Mouse (Mus musculus) cerebellum, postnatal 25 days (tissue): ENCODE measurements around the gene Zfhx3.

Experiments used
- DNase-seq, 2 experiments: peaks; one replicate each; pipeline ENCODE4 v3.0.0; 2021; ENCODE audit warnings: mixed read lengths in 2 of 2

The Zfhx3 gene

DNA sequence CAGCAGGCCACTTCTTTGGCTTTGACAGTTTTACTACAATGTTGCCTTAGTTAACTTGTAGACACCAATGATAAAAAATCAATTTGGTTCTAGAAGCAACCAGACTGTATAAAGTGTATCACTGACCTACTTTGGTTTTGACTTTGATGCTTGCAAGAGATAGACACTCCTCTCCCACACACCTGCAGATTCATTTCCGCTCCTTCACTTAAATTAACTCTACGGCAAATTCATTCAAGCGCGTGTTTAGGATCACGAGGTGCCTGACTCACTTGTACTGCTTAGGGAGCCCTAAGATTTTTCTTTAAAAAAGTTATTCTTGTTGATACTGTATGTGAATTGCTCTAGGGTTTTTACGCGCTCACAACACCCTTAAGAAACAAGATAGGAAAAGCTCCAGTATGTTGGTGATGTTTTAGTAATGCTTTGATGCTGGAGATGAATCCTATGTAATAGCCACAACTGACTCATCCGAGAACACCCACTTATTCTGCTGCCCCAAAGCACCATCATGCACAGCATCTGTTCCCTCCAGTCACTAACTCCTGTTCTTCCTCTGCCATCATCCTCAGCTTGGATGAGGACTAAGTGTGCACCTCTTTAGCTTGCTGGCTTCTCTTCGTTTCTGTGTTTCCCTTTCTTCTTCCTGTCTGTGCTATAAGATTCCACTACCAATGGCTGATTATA lies 1031.3 kb downstream of the Zfhx3 start:
- DNase-seq: no peak

DNA sequence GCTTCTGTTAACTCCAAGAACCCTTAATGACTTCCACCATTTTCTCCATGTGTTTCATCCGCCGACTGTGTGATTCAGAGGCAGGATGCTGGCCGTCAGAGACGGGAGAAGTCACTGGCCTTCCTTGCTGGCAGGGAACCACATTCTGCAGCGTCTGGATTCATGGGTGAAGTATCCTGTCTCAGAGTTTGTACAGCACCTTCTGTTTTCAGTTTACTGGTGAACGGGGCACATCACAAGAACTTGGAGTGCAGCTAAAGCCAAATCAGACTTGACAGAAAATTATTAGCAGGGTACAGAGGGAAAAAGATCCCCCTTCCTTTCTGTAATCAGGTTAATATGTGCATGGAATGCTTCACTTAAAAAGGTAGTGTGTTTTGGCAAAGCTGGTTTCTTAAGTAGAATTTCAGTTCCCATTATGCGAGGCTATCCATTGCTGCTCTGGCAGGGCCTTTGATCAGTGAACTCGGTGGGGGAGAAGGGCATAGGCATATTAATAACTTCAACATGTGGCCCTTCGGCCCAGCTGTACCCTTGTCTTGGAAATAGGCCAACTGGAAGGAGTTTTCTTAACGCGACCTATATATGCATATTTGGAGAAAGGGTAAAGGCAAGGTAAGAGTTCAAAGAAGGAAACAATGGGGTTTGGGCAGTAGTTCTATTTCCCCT lies 1035.4 kb downstream of the Zfhx3 start:
- DNase-seq: no peak

DNA sequence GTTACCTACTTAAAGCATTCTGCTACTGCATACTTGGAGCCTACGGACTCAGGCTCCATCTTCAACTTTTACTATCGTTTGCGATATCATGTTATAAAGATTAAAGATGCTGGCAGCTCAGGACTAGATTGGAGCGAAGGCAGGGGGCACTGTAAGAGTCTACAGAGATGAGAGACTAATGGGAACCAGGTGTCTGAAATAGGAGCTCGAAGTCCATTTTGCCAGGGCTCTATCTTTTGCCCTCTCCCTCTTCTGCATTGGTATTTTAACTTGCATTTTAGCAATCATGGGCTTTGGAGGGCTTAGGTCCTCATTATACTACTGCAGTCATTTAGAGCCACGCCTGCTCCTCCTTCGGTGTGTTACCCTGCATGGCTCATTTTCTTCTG lies 1035.9 kb downstream of the Zfhx3 start:
- DNase-seq: no peak

DNA sequence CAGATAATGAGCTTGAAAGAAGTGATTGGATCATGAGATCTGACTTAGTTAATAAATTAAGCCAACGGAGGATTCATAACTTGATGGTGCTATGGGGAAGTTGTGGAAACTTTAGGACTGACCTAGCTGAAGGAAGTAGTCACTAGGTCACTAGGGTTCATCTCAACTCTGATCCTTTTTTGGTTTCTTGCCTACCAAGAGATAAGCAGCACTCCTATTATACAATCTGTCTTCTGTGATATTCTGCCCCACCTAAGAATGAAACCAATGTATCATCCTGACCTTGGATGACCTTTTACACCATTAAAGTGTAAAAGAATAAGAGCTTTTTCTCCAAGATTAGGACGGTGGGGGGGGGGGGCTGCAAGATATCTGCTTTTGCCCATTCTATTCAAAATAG lies 1042.5 kb downstream of the Zfhx3 start:
- no peak for DNase-seq

DNA sequence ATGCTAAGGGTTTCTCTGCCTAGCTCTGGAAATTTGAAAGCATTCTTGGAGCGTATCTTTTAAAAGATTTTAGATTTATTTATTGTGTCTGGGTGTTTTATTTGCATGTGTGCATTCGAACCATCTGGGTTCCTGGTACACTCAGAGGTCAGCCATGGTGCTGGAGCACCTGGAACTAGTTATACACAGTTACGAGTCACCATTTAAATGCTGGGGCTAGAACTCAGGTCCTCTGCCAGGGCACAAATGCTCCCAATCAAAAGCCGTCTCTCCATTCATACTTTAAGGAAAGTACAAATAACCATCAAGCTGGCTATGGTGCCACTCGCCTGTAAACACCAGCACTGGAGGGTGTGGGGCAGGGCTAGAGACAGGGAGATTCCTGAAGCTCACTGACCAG lies 1047.4 kb downstream of the Zfhx3 start:
- DNase-seq: no peak

DNA sequence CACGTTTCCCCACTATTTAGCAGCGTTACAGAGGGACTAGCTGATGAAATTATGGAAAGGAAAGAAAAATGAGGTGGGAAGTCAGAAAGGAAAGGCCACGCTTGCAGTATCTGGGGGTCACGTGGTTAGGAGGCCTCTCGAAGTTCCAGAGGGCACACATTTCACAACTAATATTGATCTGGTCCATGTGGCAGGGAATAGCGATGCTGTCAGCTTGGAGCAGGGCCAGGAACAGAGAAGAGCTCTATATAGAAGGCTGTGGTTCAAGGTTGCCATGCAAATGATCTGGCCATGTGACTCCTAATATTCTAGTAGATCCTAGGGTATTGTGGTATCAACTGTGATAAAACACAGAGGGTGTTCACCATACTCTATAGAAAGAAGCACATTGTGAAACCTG lies 1048.1 kb downstream of the Zfhx3 start:
- DNase-seq: no peak

DNA sequence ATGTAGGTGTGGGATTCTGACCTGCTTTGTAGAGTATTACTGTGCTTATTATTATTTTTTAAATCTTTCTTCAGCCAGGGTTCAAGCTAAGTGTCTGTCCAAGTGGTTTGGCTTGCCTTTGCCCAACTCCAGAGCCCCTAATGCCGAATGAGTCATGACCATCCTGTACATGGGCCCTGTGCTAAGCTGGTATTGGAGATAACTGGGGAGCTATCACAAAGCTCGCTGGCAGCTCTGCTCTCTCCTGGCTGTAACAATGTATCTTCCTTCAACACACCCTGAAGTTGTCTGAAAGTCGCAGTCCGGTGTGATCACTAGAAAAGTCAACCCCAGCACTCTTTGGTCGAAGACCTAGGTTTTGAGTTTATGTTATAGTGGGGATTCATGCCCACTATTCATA lies 1049.0 kb downstream of the Zfhx3 start:
- no peak for DNase-seq

DNA sequence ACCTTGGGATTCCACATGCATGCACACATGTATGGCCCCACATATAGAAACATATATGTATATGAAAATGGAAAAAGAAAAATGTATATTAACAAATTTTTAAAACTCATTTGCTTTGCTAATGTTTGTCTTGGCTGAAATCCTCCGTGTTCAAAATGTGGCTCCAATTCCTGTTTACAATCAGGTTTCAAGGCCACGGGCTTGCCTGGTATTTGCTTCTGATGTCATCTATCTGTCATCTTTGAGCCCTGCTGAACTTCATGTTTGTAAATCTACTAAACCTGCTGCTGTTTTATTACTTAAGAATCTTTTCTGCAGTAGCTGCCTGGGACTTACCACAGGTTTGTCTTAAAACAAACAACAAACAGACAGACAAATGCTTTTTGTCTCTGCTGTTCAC lies 1051.3 kb downstream of the Zfhx3 start:
- DNase-seq: no peak

DNA sequence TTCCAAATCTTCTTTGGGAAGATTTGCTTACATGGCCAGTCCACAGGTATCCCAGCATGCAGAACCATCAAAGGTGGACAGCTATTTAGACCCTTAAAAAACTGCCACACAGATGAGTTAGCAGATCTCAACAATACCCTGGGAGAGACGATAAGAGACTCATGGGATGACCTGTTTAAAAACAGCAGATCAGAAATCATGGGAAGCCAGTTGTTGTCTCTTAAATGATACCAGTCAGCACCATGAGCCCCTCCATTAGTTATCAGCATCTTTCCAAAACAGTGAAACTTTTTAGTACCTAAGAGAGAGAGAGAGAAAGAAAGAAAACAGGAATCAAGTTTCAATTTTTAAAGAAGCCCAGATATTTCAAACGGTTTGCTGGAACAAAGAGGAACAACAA lies 1051.7 kb downstream of the Zfhx3 start:
- DNase-seq: no peak

DNA sequence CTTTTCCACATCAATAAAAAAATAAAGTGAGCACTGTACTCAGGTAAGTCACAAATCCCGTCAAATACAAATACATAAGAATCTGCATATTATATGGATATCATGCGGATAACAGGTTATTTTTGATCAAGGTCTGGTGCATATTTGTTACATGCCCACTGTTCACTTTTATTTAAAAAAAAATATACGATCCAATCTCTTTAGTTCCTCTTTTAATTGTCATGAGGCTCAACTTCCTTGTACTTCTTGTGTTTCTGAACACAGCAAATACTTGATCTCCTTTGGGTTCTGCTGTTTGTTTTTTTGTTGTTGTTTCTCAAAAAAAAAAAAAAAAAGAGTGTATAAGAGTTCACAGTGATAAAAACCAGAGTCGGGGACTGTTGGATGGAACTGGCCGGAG lies 1052.4 kb downstream of the Zfhx3 start:
- DNase-seq: no peak

DNA sequence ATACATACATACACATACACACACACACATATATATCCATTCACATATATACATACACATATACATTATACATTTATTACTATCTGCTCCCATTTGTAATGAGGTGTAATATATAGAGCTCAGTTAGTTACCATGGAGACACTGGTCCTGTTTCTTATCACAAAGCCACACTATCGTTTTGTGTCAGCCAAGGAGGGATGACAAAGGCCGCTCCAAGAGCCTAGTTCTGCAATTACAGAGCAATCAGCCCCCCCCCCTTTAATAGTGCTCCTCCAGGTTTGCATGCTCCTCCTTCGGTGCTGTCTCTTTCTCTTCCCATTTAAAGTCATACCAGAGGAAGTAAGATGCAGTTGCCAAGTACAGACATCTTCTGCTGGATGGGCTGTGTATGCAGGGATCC lies 1054.9 kb downstream of the Zfhx3 start:
- no peak for DNase-seq

DNA sequence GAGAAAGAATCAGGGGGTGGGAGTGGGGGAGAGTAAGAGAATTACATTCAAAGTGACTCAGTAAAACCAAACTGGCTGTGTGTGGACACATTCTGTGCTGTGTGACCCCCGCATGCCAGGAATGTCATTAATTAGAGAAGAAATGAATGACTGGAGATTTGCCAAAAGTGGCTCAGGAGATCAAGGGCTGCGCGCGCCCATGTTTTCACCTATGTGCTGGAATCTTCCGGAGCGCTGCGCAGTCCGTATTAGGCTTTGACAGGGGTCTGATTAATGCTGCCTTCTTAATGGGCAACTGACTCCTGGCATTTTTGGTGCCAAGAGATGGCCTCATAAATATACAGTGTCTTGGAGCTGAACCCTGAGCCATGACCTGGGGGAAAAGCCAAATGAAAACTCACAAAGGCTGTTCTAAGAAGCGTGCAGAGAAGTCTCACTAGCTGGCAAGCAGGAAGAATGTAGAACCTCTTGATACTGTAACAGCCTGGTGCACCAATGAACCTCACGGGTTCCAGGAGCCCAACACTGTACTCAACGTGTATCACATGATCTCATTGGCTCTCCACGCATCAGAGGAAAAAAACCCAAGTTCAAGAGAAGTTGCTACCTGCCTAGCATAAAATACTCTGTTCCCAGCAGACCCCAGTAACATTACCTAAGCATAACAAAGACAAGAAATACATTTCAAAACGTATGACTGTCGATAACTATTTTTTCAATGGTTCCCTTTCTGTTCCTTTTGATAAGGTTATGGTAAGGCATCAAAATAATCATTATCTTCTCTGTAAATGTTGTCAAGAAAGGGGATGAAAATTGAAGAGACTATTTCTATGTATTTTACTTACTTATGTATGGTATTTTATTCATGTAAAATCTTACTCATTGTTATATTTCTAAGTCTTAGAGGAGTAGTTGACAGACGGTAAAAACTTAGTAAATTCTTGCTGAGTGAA lies 1057.1 kb downstream of the Zfhx3 start:
- DNase-seq: no peak

DNA sequence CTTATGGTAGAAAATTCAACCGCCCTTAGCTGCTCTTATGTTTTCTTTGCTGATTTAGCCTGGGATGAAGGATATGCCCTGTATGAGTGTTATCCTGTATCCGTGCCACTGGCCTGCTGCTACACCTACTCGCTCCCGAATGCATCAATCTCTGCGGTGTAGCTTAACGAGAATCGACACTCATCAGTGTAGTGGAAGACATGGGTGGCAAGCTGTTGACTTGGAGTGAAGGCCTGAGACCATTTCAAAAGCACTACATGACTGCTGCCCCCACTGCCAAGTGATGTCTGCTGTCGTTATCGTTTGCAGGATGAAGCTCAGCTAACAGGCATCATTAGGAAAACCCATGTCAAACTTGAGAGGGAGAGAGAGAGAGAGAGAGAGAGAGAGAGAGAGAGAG lies 1058.6 kb downstream of the Zfhx3 start:
- DNase-seq: no peak

DNA sequence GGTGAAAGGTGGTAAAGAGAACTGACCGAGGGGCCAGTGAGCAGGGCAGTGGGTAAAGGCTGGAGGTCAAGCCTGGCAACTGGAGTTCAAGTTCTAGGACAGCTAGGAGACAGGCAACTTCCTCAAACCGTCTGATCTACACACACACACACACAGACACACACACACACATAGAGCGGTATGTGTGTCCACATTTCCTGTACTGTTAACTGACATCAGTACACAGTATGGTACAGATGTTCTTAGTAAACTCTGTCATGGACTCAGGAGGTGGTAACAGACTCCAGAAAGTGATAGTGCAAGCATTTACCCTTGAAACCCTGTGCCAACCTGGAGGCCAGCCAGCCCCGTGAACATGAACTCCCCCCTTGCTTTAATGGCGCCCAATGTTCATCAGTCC lies 1059.5 kb downstream of the Zfhx3 start:
- DNase-seq: no peak

DNA sequence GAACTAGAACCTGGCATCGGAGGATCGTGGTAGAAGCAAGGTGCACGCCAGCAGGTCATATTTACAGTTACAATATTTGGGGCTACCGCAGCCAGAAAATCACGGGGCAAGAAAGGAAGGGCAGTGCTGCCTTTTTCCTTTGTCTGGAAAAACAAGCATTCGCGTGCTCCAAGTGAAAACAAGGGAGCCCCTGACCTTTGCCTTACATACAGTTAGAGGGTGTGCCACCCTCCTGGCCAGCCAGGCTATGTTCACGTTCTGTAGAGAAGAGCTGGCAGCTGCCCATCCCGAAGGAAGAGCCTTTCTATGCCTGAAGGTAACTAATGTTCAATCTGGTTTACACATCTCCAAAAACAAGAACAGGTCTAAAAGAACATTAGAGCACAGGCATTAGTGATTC lies 1064.5 kb downstream of the Zfhx3 start:
- no peak for DNase-seq
